Mouse (Mus musculus) kidney, adult 8-10 months (tissue): ENCODE results near the gene Serpina3f.

ENCODE experiments used
- DNase-seq, 2 experiments: peaks; one replicate each; pipeline ENCODE4 v3.0.0; 2022

Gene Serpina3f

GRCm38 (mm10) chr12:104261041-104261440 lies 46.7 kb downstream of the Serpina3f start:
- DNase-seq: no peak

- DNase-seq: no peak
Measured at GRCm38 (mm10) chr12:104262863-104263262, 48.5 kb downstream of the Serpina3f start, which contains the start of gene Serpina3i. TSS of gene Serpina3i (plus strand) at chr12:104263122.

GRCm38 (mm10) chr12:104266374-104266773 lies 52.0 kb downstream of the Serpina3f start:
- DNase-seq: no peak
